Mouse (Mus musculus) neural tube, postnatal 0 days (tissue): ENCODE results near the gene Orm3. TPM values are rescaled to one million over a fixed set of nuclear protein-coding genes. Genes with fewer than 3 reads are reported as not detected.

Source experiments
- polyA plus RNA-seq: library from polyadenylated mRNA; unstranded; fragments of >200 nt; fragmentation: Nextera tagmentation; extraction: Ambion mirVana; gene quantifications from 2 replicates; pipeline ENCODE4 v1.2.1, GENCODE M21; 2015

Orm3 gene
- not detected in 2 replicates for polyA plus RNA-seq

GRCm38 (mm10) chr4:63355877-63356665, at the start of gene Orm3:
TSS of gene Orm3 (plus strand) at chr4:63356162.

DNA sequence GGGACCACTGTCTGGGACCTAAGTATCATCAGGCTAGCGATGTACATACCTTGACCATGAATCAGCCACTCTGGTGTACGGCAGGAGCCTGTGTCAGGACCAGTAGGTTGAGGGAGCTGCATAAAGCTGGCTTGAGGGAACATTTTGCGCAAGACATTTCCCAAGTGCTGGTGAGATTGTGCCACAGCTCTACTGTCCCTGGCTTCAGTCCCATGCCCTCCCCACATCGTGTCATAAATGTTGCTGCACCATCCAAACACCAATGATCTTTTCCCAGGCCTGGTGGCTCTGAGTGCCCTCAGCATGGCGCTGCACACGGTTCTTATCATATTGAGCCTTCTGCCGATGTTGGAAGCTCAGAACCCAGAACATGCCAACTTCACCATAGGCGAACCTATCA, 11.7 kb upstream of the Orm3 start, which contains the start of gene Orm1:
TSS of gene Orm1 (plus strand) at position 266 of the 400 bp plus-strand sequence.

DNA sequence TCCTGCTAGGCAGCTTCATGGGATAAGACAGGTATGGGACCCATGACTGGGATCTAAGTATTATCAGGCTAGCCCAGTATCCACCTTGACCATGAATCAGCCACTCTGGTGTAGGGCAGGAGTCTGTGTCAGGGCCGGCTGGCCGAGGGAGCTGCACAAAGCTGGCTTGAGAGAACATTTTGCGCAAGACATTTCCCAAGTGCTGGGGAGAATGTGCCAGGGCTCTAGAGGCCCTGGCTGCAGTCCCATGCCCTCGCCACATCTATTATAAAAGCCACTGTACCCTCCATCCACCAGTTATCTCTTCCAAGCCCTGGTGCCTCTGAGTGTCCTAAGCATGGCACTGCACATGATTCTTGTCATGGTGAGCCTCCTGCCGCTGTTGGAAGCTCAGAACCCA, 6.2 kb downstream of the Orm3 start, which contains the start of gene Orm2:
TSS of gene Orm2 (plus strand) at position 300 of the 400 bp plus-strand sequence.

DNA sequence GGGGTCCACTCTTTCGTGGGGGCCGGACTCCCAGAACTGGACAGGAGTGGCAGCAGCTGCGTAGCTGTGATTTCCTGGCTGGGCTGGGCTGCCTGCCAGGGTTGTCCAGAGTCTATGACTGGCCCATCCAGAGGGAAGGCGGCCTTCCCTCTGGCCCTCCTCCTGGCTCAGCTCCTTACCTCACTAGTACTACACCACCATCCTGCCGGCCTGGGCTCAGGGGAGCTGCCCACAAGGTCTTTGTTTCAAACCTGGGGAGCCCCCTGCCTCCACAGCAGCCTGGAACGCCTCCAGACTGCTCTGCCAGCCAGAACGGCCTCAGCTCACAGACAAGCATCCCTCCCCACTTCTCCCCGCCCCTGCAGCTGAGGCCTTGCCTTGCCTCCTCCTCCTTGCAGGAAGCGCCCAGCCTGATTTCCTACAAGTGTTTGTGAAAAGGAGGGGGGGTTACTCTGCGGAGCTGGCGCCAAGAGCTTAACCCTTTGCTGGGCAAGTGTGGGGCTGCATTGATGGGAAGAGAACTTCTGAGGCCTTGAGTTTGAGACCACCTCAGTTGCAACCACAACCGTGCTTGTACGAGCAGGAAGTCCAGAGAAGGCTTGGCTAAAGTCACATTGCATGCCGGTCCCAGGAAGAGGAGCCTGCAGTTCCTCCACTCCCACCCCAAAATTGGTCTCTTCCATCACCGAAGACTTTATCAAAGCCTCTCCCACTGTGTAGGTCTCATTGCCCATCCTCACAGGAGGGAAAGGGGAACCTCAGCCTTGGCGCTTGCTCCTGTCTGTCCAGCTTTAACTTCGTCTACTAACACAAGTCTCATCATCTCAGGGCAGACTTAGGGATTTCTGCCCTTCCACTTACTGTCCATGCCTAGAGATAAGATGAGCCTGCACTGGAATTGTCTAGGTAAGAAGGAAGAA, 47.3 kb downstream of the Orm3 start, which contains the start of gene Akna:
TSS of gene Akna (minus strand) at position 315 of the 920 bp plus-strand sequence.

Other genes starting within 250 kb of the Orm3 start
- gene Ambp, start 201.4 kb upstream of the Orm3 start, polyA plus RNA-seq = 0.42 TPM in 1 of 2 replicates, not detected in the other
- gene Kif12, start 184.0 kb upstream of the Orm3 start, polyA plus RNA-seq = 0.17 and 0.34 TPM in 2 replicates
- 2.3 and 2.7 TPM in 2 replicates for gene Col27a1, start 142.2 kb upstream of the Orm3 start, polyA plus RNA-seq
- gene Orm1, start 11.6 kb upstream of the Orm3 start, polyA plus RNA-seq = not detected in 2 replicates
- not detected in 2 replicates for gene Orm2, start 6.3 kb downstream of the Orm3 start, polyA plus RNA-seq
- gene Akna, start 47.2 kb downstream of the Orm3 start, polyA plus RNA-seq = 2.2 and 2.6 TPM in 2 replicates
- gene Whrn, start 139.8 kb downstream of the Orm3 start, polyA plus RNA-seq = 5.4 and 5.5 TPM in 2 replicates
- 328 and 334 TPM in 2 replicates for gene Atp6v1g1, start 188.6 kb downstream of the Orm3 start, polyA plus RNA-seq
- gene Tmem268, start 202.6 kb downstream of the Orm3 start, polyA plus RNA-seq = 3.9 and 4.1 TPM in 2 replicates
- not detected in 2 replicates for gene Gm11213, start 249.1 kb downstream of the Orm3 start, polyA plus RNA-seq